Mouse (Mus musculus): ENCODE results near the gene Pla2g6.
A peak's percentile ranks its signal among the peaks of the same experiment; 100 is the strongest.

GRCm38 (mm10) chr15:79271124-79271746 is 57.0 kb downstream of the Pla2g6 start:
- peak; percentile 63; the same call in 1 of the 2 replicates for TF ChIP-seq CTCF (IDR thresholded peaks at IDR 0.05; ENCODE audit: extremely low read depth, insufficient read depth, insufficient read length, insufficient replicate concordance)
- no peak for TF ChIP-seq POLR2A (IDR thresholded peaks at IDR 0.05; ENCODE audit: low read depth, low read length)

Measured in spleen, adult 2 months (tissue).